8 mouse cellular contexts compared by ENCODE assay signal in genomic region chr17:34589681-34590101, GRCm38 (mm10). TPM values are rescaled to one million over a fixed set of nuclear protein-coding genes. Genes with fewer than 3 reads are reported as not detected.
DNase-seq lines count a peak whose midpoint lies in the region; ATAC-seq lines count a peak whose summit lies in the region.

Gpsm3 (plus strand) TSS chr17:34589806.

- WGBS in forebrain, embryonic 10.5 days: 33% methylated on average over 7 of the region's 7 CpGs
- WGBS in forebrain, embryonic 16.5 days: 51% methylated on average over 7 of the region's 7 CpGs
- WGBS in heart, embryonic 14.5 days: 30% methylated on average over 7 of the region's 7 CpGs
- 12% methylated on average over 7 of the region's 7 CpGs for WGBS in stomach, embryonic 14.5 days

- H3K27me3 ChIP-seq in forebrain, embryonic 10.5 days (ENCODE audit: poor library complexity, severe bottlenecking): no peaks in the 10 kb centered on the region
- H3K27me3 ChIP-seq in forebrain, embryonic 16.5 days (replicated peaks; ENCODE audit: control insufficient read depth, insufficient read depth, low read length): no peaks in the 10 kb centered on the region
- no peaks in the 10 kb centered on the region for H3K27me3 ChIP-seq in heart, embryonic 14.5 days (ENCODE audit: control insufficient read depth, insufficient read depth, low read length)
- H3K27me3 ChIP-seq in stomach, embryonic 14.5 days (ENCODE audit: control insufficient read depth, insufficient read depth, low read length): no peaks in the 10 kb centered on the region

- H3K4me1 ChIP-seq in forebrain, embryonic 10.5 days: peaks cover 100% of the 10 kb centered on the region
- H3K4me1 ChIP-seq in forebrain, embryonic 16.5 days (replicated peaks; ENCODE audit: control insufficient read depth, insufficient read depth, low read length): peaks cover 50% of the 10 kb centered on the region
- H3K4me1 ChIP-seq in heart, embryonic 14.5 days (ENCODE audit: control insufficient read depth in 2 of 2, insufficient read depth in 2 of 2, low read length in 2 of 2): peaks cover 27 to 61% of the 10 kb centered on the region in 2 experiments
- peaks cover 50% of the 10 kb centered on the region for H3K4me1 ChIP-seq in stomach, embryonic 14.5 days (ENCODE audit: control insufficient read depth, insufficient read depth, low read length)

- H3K9ac ChIP-seq in forebrain, embryonic 16.5 days (replicated peaks; ENCODE audit: low read depth, low read length): no peak within 1 kb of the TSS
- peak within 1 kb of the TSS; percentile 39; the same call in 1 of the 2 replicates for H3K9ac ChIP-seq in heart, embryonic 14.5 days (ENCODE audit: low read length)
- H3K9ac ChIP-seq in stomach, embryonic 14.5 days (replicated peaks; ENCODE audit: low read depth, low read length): no peak within 1 kb of the TSS

- H3K4me3 ChIP-seq in forebrain, embryonic 10.5 days: peak within 1 kb of the TSS; percentile 94
- no peak within 1 kb of the TSS for H3K4me3 ChIP-seq in forebrain, embryonic 16.5 days (replicated peaks; ENCODE audit: low read length)
- no peak within 1 kb of the TSS for H3K4me3 ChIP-seq in heart, embryonic 14.5 days (ENCODE audit: control insufficient read depth in 1 of 2, insufficient read depth in 1 of 2, low read depth in 1 of 2, low read length in 2 of 2)
- H3K4me3 ChIP-seq in stomach, embryonic 14.5 days (ENCODE audit: low read depth, low read length): no peak within 1 kb of the TSS; the same call in 1 of the 2 replicates

- no peak for DNase-seq in forebrain, embryonic 10.5 days (ENCODE audit: extremely low spot score, low spot score)
- DNase-seq in embryo, embryonic 10.5 days (ENCODE audit: low spot score): peak; percentile 52
- peak; percentile 63 to 82 for DNase-seq in kidney, postnatal 25 days
- DNase-seq in frontal cortex, postnatal 14 days (ENCODE audit: low spot score in 2 of 2): no peak

- H3K4me2 ChIP-seq in forebrain, embryonic 16.5 days (ENCODE audit: low read length): no peak within 1 kb of the TSS
- peak within 1 kb of the TSS; percentile 97 for H3K4me2 ChIP-seq in heart, embryonic 14.5 days (ENCODE audit: low read length)
- H3K4me2 ChIP-seq in stomach, embryonic 14.5 days (replicated peaks; ENCODE audit: low read depth, low read length): peak within 1 kb of the TSS; percentile 88

- no peaks in the 10 kb centered on the region for H3K9me3 ChIP-seq in forebrain, embryonic 10.5 days
- no peaks in the 10 kb centered on the region for H3K9me3 ChIP-seq in forebrain, embryonic 16.5 days (ENCODE audit: control insufficient read depth, low read length)
- no peaks in the 10 kb centered on the region for H3K9me3 ChIP-seq in heart, embryonic 14.5 days (ENCODE audit: control insufficient read depth, low read length)
- no peaks in the 10 kb centered on the region for H3K9me3 ChIP-seq in stomach, embryonic 14.5 days (ENCODE audit: control insufficient read depth, low read depth, low read length)

- ATAC-seq in forebrain, embryonic 16.5 days: no peak
- no peak for ATAC-seq in heart, embryonic 14.5 days (ENCODE audit: insufficient number of reproducible peaks, insufficient read depth, low FRiP score, low read depth)
- ATAC-seq in megakaryocyte, adult 5-6 weeks (ENCODE audit: poor library complexity, severe bottlenecking): peak; percentile 27
- no peak for ATAC-seq in stomach, embryonic 14.5 days (ENCODE audit: insufficient number of reproducible peaks, insufficient read depth, low FRiP score, low read depth)

- H3K36me3 ChIP-seq in forebrain, embryonic 10.5 days (replicated peaks): peaks cover 11% of the 10 kb centered on the region
- no peaks in the 10 kb centered on the region for H3K36me3 ChIP-seq in forebrain, embryonic 16.5 days (ENCODE audit: control insufficient read depth, insufficient read depth)
- peaks cover 9% of the 10 kb centered on the region for H3K36me3 ChIP-seq in heart, embryonic 14.5 days (ENCODE audit: control insufficient read depth, insufficient read depth, low read length)
- peaks cover 3% of the 10 kb centered on the region for H3K36me3 ChIP-seq in stomach, embryonic 14.5 days (ENCODE audit: control insufficient read depth, insufficient read depth, low read length)

- peak within 1 kb of the TSS; percentile 100 for H3K27ac ChIP-seq in forebrain, embryonic 10.5 days
- no peak within 1 kb of the TSS for H3K27ac ChIP-seq in forebrain, embryonic 16.5 days (ENCODE audit: low read length)
- peak within 1 kb of the TSS; percentile 33 to 94; a peak in 3 of 4 replicates for H3K27ac ChIP-seq in heart, embryonic 14.5 days (replicated peaks in 1 of 2; ENCODE audit: control insufficient read depth in 1 of 2, insufficient read depth in 1 of 2, low read depth in 2 of 2, low read length in 2 of 2)
- peak within 1 kb of the TSS; percentile 99 for H3K27ac ChIP-seq in stomach, embryonic 14.5 days (ENCODE audit: low read length)

RNA-seq across cellular contexts. Expression of gene Gpsm3, which starts in this region (rescaled TPM):
- polyA plus RNA-seq in forebrain, embryonic 10.5 days (2016; fragmentation: Nextera tagmentation; extraction: Ambion mirVana): 5.9 and 6.5 TPM in 2 replicates
- 2.8 and 3.0 TPM in 2 replicates for polyA plus RNA-seq in forebrain, embryonic 16.5 days (2015; fragmentation: Nextera tagmentation; extraction: Ambion mirVana)
- polyA plus RNA-seq in heart, embryonic 14.5 days (2014; fragmentation: Nextera tagmentation; extraction: Ambion mirVana): 6.1 and 7.5 TPM in 2 replicates
- total RNA-seq in megakaryocyte, adult 5-6 weeks (2015): 243 and 248 TPM in 2 replicates
- total RNA-seq in megakaryocyte, adult 5-6 weeks (2017): 75.7 and 109 TPM in 2 replicates
- polyA plus RNA-seq in stomach, embryonic 14.5 days (2014; fragmentation: Nextera tagmentation; extraction: Ambion mirVana): 6.1 and 8.0 TPM in 2 replicates

Comparison
In these comparisons a context has a peak if more than half of its experiments do, and no peak if none do; other contexts are left out.
1. DNase-seq: peak in embryo, embryonic 10.5 days (single experiment) and kidney, postnatal 25 days (2 of 2); none in forebrain, embryonic 10.5 days (single experiment) and frontal cortex, postnatal 14 days (0 of 2).